Mouse (Mus musculus) 3T3-L1 (cell line): ENCODE data around the gene Pla2g12a.

Experiments
- DNase-seq: peaks from one replicate; pipeline ENCODE4 v3.0.0-alpha.2; 2015; ENCODE audit warnings: low read depth, low spot score

Pla2g12a gene

GRCm38 (mm10) chr3:129878405-129879021 is at the start of gene Pla2g12a:
Gene Pla2g12a, plus strand, starts transcription at chr3:129878606.
- peak; percentile 79 for DNase-seq

GRCm38 (mm10) chr3:129830626-129831025 is 47.8 kb upstream of the Pla2g12a start:
- DNase-seq = no peak

- DNase-seq = peak; percentile 98
These were observed 47.3 kb upstream of the Pla2g12a start, which contains the start of gene Gar1 for GRCm38 (mm10) chr3:129831035-129831568. Gene Gar1, minus strand, starts transcription at chr3:129831396.

- no peak for DNase-seq
These were observed 42.9 kb upstream of the Pla2g12a start, which contains the start of gene Cfi for GRCm38 (mm10) chr3:129835388-129835934. Gene Cfi, plus strand, starts transcription at chr3:129835884.

GRCm38 (mm10) chr3:129836051-129836697 is 42.2 kb upstream of the Pla2g12a start:
- DNase-seq = no peak

GRCm38 (mm10) chr3:129836965-129837364 is 41.4 kb upstream of the Pla2g12a start:
- DNase-seq = no peak

GRCm38 (mm10) chr3:129838017-129838416 is 40.4 kb upstream of the Pla2g12a start:
- DNase-seq = no peak

- DNase-seq = no peak
These were observed 32.5 kb upstream of the Pla2g12a start for GRCm38 (mm10) chr3:129845868-129846267.

- no peak for DNase-seq
These were observed 31.6 kb upstream of the Pla2g12a start for GRCm38 (mm10) chr3:129846846-129847245.

GRCm38 (mm10) chr3:129862592-129862991 is 15.8 kb upstream of the Pla2g12a start:
- DNase-seq = no peak

- DNase-seq = no peak
These were observed 14.7 kb upstream of the Pla2g12a start for GRCm38 (mm10) chr3:129863698-129864097.

- DNase-seq = no peak
These were observed 1.1 kb upstream of the Pla2g12a start for GRCm38 (mm10) chr3:129877327-129877726.

- peak; percentile 25 for DNase-seq
These were observed 838 bp downstream of the Pla2g12a start for GRCm38 (mm10) chr3:129879131-129879757.

- DNase-seq = no peak
These were observed 1.5 kb downstream of the Pla2g12a start for GRCm38 (mm10) chr3:129879913-129880312.

- no peak for DNase-seq
These were observed 2.7 kb downstream of the Pla2g12a start for GRCm38 (mm10) chr3:129880925-129881593.

- DNase-seq = no peak
These were observed 7.2 kb downstream of the Pla2g12a start for GRCm38 (mm10) chr3:129885577-129885976.

GRCm38 (mm10) chr3:129886430-129886829 is 8.0 kb downstream of the Pla2g12a start:
- DNase-seq = no peak

GRCm38 (mm10) chr3:129887779-129888517 is 9.5 kb downstream of the Pla2g12a start:
- DNase-seq = no peak

GRCm38 (mm10) chr3:129892003-129892402 is 13.6 kb downstream of the Pla2g12a start:
- no peak for DNase-seq

- no peak for DNase-seq
These were observed 14.7 kb downstream of the Pla2g12a start for GRCm38 (mm10) chr3:129893143-129893542.

GRCm38 (mm10) chr3:129896591-129896990 is 18.2 kb downstream of the Pla2g12a start:
- DNase-seq = no peak
